Mouse (Mus musculus) cerebellum, adult 8-10 months (tissue): ENCODE data around the gene Sec16a.

ENCODE experiments used
- DNase-seq: peaks from one replicate; pipeline ENCODE4 v3.0.0; 2022

The Sec16a gene

DNA sequence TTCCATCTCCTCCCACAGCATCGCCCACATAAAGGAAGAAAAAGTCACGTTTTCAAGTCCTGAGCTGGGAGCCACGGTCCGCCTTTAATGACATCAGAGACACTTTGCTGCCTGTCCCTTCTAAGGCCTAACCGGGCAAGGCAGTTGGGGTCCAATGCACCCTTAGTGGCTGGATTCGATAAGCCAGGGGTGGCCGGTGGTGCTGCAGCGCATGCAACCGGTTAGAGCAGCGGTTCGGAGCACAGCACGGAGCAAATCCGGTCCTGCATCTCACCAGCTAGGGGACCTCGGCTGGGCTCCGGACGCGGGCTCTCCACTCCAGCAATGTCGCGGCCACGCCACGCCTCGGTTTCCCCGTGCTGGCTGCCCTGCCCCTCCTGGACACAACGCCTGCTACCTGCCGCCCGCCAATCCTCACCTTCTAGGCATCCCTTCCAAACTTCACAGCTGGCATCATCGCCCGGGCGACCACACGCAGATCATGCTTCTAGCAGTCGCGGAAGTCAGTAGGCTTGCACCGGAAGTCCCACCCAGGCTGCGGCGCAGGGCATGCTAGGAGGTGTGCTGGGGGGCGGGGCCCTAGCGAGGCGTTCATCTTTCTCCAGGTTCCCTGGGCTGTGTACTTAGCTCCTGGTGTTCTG is 64.8 kb downstream of the Sec16a start, which contains the start of gene Snapc4:
Gene Snapc4 (minus strand): TSS at position 523 of the 641 bp plus-strand sequence.
- DNase-seq = peak; percentile 71

DNA sequence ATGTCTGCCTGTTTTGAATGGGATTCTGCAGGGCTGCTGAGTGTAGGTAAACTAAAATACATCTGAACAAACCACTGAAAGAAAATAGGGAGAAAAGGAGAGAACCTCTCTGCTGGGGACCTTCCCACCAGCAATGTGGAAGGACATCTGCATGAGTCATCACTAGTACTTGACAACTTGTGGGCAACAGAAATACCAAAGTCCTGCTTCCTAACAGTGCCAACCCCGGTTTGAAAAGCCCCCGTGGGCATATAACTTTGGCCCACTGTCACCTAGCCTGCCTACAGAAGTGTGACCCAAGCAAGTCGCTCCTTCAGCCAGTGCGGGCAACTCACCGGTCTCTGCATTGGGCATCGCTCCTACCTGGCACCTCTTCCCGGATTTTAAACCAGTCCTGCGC is 72.6 kb downstream of the Sec16a start:
- DNase-seq = no peak

DNA sequence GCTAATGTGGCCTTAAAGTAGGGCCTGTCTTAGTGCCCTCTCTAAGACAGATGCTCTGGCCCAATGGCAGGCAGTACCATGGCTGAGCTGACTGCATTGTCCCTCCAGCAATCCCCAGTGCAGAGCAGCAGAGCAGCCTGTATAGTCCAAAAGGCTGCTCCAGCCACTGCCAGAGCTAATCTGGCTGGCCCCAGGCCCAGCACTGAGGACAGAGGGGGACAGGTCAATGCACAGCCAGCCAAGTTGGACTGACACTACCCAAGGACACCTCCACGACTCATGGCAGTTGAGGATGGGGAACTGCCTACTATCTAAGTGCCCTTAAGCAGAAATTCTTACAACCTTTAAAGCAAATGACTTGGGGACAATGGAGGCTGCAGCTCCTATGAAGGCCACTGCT is 76.4 kb downstream of the Sec16a start:
- DNase-seq = no peak

DNA sequence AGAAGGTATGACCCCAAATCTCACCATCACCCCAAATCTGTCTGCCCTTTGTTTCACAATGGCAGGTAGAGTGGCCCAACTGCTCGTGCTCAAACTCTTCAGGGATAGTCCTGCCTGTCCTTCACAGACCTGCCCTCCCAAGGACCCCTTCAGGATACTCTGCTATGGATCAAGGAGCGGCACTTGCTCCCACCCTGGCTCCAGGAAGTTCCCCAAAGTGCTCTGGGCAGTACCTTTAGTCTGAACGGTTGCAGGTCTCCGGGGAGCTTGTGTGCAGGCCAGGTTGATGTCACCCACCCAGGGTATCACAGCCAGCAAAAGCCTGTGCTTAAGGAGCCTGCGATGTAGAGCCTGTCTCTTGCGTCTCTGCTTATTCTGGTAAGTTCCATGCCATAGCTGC is 77.1 kb downstream of the Sec16a start:
- DNase-seq = no peak

DNA sequence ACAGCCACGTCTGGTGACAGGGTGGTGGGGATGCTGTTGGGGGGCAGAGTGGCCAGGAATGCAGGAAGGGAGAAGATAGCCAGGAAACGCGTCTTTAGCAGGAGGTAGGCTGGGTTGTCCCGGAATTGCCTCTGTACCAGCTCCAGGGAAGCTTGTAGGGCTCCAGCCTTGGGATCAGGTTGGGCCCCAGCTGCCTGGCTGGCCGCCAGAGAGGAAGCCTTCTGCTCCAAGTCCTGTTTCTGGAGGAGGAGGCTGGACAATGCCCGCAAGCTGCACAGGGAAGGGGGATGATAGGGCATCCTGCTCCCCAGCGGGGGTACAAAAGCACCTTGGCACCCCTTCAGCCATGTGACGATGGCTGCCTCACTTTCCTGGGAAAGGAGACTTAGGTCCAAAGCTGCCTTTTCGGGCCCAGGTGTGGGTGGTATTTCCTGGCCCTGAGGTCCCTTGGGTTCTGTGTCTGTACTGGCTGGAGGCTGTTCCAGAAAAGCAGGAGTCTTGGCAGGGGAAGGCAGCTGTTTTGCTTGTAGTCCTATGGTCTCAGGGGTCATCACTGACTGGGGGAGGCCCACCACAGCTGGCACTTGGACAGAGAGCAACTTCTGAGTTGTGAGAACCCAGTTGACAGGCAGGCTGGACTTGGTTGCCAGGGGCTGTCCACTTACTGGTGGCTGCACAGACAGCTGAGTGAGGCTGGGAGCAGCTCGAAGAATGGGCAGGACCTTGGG is 80.1 kb downstream of the Sec16a start:
- DNase-seq = peak; percentile 65

DNA sequence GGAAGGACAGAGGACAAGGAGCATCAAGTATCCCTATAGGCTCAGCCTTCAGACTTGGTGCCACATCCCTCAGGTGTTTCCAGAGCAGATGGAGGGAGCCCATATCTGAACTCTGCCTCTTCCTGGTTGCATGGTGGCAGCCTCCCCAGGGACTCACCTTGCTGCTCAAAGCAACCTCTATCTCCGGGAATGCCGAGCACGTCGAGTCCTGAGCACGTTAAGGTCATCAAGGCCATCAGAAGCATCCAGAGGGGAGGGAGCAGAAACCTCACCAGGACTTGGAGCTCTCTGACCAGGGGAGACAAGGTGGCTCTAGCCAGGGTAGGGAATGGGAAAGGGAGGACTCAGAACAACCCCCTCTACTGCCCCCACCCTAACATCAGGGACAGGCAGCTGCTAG is 81.5 kb downstream of the Sec16a start:
- no peak for DNase-seq

DNA sequence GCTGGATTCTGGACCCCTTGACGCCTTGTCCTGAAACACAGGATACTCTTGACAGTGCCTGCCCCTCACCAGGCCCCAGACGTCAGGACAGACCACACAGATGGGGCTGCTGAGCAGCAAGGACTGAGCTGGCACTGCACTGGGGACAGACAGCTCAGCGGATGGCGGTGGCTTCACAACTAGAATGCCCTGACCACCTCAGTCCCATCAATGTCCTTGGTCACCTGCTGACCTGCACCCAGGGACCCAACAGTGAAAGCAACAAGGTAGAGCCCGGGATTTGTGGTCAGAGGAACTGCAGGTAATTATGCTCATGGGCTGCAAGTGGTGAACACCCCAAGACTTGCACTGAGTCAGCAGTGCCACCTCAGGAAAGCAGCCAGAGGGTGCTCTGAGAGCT is 82.0 kb downstream of the Sec16a start:
- no peak for DNase-seq

DNA sequence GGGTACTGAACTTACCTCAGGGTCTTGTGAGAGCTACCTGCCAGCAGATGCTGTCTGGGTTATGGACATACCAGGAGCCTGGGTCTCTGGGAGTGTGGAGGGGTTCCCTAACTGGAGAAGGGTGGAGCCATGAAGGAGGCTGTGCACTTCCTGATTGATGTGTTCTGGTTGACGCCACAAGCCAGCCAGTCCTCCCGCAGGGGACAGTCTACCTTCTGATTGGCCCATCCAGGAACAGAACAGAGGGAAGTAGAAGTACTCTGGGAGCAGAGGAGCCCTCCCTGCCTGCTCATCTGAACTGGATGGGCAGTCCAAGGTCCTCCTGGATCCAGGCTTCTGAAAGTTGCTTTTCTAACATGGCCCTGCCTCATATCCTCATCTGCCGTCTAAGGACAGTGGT is 84.2 kb downstream of the Sec16a start, which contains the start of gene Card9:
Gene Card9 (minus strand): TSS at position 147 of the 400 bp plus-strand sequence.
- DNase-seq = no peak

DNA sequence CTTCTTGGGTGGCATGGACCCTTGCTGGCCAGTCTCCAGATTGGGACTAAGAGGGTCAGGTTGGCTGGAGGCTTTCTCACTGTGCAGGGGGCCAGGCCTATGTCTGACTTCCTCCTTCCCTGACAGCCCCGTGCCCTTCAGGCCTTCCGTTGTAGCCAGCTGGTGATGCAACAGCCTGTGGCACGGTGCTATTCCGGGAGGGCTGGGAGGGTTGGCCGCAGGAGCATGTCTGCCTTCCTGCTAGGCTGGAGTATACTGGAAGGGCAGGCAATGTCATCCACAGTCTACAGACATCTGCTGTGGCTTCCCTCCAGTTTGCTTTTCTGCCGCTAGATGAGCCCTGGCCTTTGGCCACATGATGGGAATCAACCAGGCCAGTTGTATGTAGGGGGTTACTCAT is 85.0 kb downstream of the Sec16a start:
- no peak for DNase-seq
